Mouse (Mus musculus): ENCODE data around the gene Rbak.
A peak's percentile ranks its signal among the peaks of the same experiment; 100 is the strongest.
"Not testable (repeated sequence)": the region's sequence is repeated elsewhere in the genome, so short reads cannot be mapped to it uniquely, and the experiment has no call there.

Gene Rbak

DNA sequence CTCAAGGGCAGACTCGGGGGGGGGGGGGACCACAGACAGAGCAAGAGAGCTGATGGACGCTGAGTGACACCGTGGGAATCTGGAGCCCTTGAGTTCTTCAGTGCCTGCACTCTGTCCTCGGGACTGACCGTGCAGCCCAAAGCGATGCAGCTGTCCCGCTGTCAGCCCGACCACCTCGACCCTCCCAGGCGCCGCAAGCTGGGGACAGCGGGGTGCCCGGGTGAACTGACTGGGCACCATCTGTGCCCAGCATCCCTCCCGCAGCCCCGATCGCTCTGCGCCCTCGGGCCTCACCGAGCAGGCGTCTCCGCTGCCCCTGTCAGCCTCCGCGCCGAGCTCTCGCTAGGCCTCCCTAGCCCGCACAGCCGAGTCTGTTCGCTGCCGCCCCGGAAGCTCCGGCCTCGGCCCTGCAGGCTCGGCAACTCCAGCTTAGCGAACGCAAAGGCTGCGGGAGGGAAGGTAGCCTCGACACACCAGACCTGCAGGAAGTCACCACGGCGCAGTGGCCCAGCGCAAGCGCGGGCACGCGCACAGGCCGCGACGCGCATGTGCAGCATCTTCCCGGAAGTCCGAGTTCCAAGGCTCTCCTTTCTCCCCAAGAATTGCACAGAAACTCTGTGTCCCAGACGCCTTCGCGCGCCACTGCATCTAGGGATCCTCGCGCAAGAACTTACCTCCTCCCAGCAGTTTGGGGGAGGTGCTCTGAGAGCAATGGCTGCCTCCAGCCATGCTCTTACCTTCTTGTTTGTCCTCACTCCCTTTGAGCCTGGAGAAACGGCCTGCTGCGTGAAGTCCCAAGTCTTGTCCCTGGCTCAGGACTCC, at the start of gene Rbak, which contains the start of gene Spdye4b:
Gene Rbak (minus strand): TSS at position 521 of the 822 bp plus-strand sequence.
Gene Spdye4b (plus strand): TSS at position 763 of the 822 bp plus-strand sequence.
- peak; percentile 96 for DNase-seq

- no peak for DNase-seq
Observed at GRCm38 (mm10) chr5:143226790-143227189, 46.2 kb upstream of the Rbak start, which contains the start of gene Spdye4a. Gene Spdye4a, minus strand, starts transcription at chr5:143226890.

DNA sequence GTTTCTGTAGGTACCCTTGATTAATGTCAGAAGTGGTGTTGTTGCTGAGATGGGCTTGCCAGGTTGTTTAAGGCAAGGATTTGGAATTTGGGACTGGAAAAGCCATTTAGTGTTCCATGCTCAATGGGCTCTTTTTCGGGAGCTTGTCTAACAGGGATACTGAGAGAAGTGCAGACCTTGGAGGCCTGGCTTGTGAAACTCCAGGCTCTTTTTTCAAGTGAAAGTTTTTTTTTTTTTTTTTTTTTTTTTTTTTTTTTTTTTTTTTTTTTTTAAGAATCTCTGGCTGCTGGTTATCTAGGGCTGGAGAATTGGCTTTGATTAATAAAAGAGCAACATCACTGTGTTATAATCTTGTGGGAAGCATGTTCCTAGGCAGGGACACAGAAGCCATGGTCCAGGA, 41.7 kb upstream of the Rbak start:
- DNase-seq, result no peak

- DNase-seq, result no peak
Observed at GRCm38 (mm10) chr5:143220996-143221395, 40.4 kb upstream of the Rbak start.

GRCm38 (mm10) chr5:143213832-143214231, 33.3 kb upstream of the Rbak start:
- DNase-seq, result no peak

DNA sequence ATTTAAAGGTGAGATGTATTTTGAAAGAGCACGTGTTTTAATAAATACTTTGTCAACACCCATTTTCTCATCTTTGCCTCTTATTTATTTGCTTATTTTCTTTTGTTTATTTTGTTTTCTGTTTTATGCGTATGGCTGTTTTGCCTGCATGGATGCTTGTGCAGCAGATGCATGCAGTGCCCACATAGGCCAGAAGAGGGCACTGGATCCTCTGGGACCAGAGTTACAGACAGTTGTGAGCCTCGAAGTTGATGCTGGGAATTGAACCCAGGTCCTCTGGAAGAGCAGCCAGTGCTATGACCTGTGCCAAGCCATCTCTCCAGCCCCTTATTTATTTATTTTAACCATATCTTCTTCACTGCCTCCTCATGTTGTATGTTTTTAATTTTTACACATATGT, 24.4 kb upstream of the Rbak start:
- no peak for DNase-seq

DNA sequence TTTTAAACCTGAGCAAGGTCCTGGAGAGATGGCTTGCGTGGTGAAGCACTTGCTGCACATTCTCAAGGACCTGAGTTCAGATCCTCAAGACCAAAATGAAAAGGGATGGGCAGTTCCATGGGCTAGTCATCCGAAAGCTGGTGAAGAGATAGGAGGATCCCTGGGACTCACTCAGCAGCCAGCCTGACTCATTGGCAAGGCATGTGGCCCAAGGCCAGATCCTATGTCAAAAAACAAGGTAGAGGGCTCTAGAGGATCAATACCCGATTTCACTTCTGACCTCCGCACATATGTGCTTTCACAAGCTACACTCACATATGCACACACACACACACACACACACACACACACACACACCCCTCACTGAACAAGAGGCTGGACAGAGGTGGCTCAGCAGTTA, 15.9 kb upstream of the Rbak start:
- no peak for DNase-seq

GRCm38 (mm10) chr5:143195166-143195565, 14.6 kb upstream of the Rbak start:
- no peak for DNase-seq

DNA sequence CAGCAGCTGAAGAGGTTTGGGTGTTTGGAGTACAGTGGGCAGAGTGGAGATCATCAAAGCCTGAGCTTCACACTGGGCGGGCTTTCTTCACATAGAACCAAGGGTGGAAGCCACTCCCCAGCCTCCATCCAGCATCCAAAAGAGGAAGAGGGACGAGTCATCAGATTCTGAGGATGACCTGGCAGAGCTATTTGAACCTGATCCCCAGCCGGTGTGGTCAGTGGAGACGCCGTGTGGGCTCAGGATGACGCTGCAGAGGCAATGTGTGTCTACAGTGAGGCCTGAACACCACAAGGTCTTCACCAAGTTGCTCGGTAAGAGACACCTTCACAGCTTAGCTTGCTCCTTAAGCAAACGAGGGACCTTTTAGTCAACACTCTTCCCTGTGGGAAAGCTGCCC, 14.2 kb upstream of the Rbak start:
- not testable (repeated sequence) for DNase-seq

DNA sequence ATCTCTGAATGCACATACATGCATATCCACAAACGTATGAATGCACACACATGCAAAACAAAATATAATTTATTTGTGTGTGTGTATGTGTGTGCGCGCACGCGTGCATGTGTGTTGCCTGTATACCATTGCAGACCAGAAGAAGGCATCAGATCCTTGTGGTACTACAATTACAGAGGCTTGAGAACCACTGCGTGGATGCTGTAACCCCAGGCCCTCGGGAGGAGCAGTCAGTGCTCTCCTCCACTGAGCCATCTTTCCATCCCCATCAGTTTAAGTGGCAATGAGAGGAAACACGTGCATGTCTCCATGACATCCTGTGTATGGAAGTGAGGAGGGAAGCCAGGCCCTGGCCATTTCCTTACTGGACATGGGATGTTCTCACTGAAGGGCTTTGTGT, 12.2 kb upstream of the Rbak start:
- no peak for DNase-seq

GRCm38 (mm10) chr5:143188014-143188413, 7.4 kb upstream of the Rbak start:
- DNase-seq, result not testable (repeated sequence)

DNA sequence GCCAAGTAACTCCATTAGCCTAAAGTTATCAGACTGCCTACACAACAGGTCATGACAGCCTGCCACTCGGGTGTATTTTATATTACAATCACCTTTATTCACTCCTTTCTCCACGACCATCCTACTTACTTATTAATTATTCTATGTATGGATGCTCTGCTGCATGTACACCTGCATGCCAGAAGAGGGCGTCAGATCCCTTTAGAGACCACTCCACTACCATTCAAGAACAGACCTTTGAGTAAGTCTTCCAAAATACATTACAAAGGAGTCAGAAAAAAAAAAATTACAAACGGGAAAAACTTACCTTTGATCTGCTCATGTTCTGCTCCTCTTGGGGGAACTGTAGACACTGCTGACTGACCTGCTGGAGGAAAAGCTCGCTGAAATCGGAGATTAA, 1.4 kb downstream of the Rbak start:
- no peak for DNase-seq

DNA sequence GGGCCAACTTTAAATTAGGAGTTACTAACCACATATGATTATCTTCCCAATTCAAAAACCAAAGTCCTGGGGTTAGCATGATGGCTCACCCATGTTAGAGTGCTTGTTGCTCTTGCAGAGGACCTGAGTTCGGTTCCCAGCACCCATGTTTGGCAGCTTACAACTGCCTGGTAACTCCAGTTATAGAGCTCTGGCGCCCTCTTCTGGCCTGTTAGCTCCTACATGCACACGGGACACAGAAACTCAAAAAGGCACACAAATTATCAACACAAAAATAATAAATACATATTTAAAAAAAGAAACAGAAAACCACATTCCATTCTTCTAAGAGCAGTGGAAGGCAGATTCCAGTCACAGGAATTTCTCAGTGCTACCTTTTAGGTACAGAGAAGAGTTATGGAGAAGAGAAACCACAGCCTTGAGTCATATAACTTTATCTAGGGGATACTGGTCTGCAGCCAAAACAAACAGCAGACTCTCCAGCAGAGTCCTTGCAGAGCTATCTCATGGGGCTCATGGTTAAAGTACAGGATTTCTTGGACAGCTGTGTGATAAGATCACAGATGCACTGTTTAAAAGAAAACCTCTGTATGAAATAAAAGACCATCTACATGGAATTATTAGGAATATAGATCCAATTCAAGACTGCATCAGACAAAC, 2.9 kb downstream of the Rbak start:
- no peak for DNase-seq

DNA sequence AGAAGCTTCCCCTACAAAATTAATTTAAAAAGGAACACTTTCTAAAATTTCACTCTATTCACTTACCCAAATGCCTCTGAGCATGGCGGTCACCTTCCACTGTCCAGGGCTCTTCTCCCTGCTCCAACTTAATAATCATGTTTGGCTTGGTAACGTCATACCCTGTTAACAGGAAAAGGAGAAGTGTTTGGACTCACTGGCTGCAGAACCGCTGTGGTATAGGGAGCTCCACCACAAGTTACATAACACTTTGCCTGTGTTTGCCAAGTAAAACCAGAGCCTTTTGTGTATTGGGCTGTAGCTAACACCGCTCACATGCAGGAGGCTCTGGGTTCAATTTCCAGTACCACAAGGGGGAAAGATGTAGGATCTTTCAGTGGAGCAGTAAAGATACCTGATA, 4.6 kb downstream of the Rbak start:
- DNase-seq, result no peak

DNA sequence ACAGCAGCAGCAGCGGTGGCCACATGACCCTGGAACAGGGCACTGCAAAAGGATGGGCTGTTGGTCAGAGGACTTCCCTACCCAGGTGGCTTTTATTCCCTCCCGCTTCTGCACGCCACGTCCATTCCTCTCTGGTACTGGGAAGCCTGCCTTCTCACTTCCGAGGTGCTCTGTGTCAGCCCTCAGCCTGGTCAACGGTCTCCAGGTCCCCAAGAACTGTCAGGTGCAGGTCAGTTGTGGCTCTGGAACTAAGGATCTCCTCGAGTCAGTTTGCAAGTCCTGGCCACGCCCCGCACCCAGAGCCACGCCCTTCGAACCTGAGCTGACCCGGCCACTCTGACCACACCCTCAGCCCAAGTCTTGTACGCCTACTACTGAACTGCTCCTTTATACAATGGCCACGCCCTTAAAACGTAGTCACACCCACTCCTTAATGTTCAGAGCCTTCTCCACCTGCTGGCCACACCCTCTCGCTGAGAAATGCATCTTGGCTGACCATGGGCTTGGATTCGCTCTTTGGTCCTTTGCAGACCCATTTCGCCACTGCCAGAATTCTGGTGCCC, 15.0 kb downstream of the Rbak start:
- peak; percentile 48 for DNase-seq

DNA sequence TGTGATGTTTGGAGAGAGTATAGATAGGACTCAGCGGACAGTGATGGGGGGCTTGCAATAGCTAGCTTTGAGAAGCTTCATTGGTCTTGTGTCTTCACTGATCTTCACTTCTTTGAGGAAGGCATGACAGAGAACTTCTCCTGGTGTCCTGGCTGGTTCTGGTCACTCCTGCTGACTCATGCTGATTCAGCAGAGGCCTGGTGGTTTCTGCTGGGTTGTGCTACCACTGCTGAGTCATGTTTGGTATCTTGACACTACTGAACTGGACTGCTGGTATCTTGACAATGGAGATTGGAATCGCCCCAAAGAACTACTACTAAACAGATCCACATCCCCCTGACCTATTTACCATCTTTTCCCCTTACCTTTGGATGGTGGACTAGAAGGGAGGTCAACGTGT, 25.0 kb downstream of the Rbak start:
- DNase-seq, result no peak

- no peak for DNase-seq
Observed at GRCm38 (mm10) chr5:143153756-143154155, 26.8 kb downstream of the Rbak start.

DNA sequence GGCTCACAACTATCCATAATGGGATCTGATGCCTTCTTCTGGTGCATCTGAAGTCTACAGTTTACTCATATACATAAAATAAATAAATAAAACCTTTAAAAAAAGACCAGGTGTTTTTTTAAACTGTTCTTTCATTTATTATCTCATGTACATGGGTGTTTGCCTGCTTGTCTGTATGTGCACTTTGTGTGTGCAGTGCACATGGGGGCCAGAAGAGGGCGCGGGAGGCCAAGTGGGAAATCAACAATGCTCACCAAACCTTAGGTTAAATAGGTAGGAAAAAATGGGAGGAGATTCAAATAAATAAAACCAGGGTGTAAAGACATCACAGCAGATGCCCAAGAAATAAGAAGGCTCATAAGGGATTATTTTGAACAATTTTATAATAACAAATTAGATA, 30.5 kb downstream of the Rbak start:
- DNase-seq, result no peak

DNA sequence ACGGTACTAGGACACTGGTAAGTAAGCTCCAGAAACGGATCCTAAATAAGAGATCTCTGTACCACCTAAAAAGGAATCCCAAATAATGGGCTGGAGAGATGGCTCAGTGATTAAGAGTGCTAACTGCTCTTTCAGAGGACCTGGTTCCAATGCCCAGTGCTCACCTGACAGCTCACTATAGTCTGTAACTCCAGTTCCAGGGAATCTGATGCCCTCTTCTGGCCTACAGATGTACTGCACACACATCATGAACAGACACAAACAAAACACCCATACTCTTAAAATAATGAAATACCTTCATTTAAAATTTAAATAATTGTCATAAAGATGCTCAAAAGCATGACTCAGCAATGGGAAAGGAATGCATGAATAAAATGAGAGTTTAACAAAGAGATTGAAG, 31.0 kb downstream of the Rbak start:
- DNase-seq, result no peak

GRCm38 (mm10) chr5:143148661-143149060, 31.9 kb downstream of the Rbak start:
- DNase-seq, result no peak

GRCm38 (mm10) chr5:143147481-143147880, 33.1 kb downstream of the Rbak start, which contains the start of gene Olfr718-ps1:
Gene Olfr718-ps1, minus strand, starts transcription at chr5:143147581.
- no peak for DNase-seq

GRCm38 (mm10) chr5:143137580-143137979, 43.0 kb downstream of the Rbak start:
- DNase-seq, result no peak

DNA sequence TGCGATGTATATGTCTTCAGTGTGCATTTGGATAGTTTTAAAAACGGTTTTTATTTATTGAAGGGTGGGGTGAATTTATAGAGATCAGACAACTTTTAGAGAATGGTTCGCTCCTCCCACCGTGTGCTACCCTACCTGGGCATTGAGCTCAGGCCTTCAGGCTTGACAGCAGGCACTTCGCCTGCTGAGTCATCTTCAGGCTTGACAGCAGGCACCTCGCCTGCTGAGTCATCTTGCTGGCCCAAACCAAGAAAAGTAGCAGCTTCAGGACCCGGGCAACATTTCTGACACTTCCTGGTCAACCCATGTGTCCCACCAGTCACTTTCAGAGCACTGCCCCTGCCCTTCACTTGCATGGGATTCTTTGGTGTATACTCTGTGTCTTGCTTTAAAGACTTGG, 45.5 kb downstream of the Rbak start:
- DNase-seq, result no peak

Measured in kidney, postnatal 14 days (tissue).